Mouse (Mus musculus) right cerebral cortex, postnatal 14 days (tissue): ENCODE measurements around the gene Mzf1.

ENCODE experiments used
- DNase-seq: peaks from one replicate; pipeline ENCODE4 v3.0.0; 2022

Mzf1 gene

DNA sequence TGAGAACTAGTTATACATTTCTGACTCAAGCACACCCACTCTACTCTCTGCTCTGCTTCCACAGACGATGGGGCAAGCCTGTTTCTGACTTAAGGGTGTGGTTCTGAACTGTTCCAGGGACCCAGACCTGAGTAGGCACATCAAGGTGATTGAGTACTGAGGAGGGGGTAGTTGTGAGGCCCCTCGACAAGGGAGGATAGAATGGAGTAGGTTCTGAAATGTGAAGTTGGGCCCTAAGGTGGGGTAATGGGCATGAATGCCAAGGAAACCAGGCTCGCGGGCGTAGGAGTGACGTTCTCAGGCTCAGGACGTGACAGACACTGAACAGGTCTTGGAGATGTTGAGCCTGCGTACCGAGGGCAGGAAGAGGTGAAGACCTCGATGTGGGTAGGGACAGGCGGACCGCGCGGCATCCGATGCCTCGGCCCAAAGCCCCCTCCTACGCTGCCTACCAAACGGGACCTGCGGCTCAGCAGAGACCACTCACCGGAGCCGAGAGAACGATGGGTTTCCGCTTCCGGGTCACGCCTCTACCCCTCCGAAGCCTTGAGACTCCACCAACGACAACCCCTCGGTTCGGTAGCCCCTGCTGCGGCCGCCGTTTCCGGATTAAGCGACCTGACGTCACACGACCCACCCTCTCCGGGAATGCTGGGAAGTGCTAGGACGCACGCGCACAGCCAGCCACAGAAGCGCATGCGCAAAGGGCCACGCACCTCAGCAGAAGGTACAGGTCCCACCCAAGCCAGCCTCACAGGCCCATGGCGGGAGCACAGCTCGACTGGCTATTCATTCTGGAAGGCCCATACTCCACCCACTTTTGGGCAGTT, 20.2 kb downstream of the Mzf1 start, which contains the start of gene Chmp2a:
TSS of gene Chmp2a (minus strand) at position 660 of the 830 bp plus-strand sequence.
- peak; percentile 98 for DNase-seq

DNA sequence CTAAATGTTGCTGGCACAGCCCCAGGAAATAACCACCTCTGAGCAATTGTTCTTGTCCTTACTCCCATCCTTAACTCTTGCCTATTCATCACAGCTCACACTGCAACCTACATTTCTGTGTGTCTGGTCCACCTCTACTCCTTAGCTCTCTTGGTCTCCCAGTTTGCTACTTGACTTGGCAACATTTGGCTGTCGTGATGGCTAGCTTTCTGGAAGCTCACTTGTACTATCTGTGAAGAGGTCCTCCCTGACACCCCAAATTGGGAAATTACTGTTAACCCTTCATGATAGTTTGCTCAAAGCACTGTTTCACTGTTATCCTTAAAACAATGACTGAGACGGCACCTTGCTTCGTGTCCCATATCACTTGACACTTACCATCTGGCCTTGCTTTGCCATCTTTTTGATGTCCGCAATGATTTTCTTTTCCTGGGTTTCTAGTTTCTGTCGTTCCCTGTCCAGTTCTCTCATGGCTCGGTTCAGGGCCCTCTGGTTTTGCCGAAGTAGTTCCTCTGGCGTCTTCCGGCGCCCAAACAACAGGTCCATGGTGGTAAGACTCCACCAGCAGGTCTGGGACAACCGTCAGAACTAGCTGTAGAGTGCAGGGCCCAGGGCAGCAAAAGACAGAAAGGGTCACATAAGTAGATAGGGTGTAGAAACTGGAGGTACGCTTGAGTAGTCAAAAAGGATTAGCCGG, 21.0 kb downstream of the Mzf1 start:
- DNase-seq = no peak

- no peak for DNase-seq
Measured at GRCm38 (mm10) chr7:13032541-13032940, 22.0 kb downstream of the Mzf1 start.

DNA sequence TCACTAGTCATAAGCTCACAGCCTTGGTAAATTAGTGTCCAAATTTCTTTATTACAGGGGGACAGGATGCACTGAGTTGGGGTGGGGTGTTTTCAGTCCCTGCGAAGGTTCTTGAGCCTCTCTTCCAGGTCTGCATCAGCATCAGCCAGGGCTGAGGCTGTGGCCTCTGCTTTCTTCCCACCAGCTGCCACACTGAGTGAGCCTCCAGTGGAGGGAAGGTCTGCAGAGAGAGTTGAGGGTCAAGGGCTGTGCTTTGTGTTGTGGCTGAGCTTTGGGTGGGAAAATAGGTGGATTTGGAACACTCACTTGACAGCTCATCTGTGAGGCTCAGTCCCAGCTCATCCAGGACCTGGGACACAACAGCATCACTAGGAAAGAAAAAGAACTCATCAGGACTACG, 22.6 kb downstream of the Mzf1 start:
- no peak for DNase-seq

DNA sequence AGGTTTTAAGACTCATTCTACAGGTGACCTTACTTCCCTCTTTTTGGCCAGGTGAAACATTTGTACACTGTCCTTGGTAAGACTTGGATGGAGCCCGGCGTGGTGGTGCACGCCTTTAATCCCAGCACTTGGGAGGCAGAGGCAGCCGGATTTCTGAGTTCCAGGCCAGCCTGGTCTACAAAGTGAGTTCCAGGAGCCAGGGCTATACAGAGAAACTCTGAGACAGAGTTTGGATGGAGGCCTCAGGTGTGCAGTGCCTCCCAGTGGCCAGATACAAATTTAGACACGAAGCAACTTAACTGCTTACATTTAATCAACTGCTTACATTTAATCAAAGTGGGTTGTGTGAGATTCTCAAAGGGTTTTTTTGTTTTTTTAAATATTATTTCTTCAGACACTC, 23.5 kb downstream of the Mzf1 start:
- no peak for DNase-seq

- DNase-seq = no peak
Measured at GRCm38 (mm10) chr7:13028986-13029385, 25.6 kb downstream of the Mzf1 start.

DNA sequence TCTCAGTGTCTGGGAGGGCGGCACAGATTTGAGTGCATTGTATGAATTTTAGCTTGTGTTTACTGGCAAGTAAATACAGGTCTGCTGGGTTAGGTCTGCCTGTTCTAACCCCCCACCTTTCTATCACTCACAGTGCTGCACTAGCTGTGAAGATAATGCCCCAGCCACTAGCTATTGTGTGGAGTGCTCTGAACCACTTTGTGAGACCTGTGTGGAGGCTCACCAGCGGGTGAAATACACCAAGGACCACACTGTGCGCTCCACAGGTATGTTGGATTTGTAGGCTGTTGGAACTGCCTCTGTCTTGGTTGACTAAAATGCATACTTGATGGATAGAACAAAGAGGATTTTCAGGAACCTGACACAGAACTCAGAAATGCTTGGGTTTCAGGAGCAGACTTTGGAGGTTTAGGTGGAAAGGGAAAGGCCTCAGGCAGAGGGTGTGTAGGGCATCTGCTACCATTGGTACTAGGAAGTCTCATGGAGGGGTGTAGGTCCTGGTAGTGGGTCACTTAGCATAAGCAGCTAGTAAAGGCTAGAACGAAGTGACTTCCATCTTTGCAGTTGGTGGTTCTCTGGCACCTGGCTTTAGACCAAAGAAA, 29.0 kb downstream of the Mzf1 start:
- DNase-seq = no peak

GRCm38 (mm10) chr7:13024805-13025204, 29.8 kb downstream of the Mzf1 start:
- peak; percentile 92 for DNase-seq

DNA sequence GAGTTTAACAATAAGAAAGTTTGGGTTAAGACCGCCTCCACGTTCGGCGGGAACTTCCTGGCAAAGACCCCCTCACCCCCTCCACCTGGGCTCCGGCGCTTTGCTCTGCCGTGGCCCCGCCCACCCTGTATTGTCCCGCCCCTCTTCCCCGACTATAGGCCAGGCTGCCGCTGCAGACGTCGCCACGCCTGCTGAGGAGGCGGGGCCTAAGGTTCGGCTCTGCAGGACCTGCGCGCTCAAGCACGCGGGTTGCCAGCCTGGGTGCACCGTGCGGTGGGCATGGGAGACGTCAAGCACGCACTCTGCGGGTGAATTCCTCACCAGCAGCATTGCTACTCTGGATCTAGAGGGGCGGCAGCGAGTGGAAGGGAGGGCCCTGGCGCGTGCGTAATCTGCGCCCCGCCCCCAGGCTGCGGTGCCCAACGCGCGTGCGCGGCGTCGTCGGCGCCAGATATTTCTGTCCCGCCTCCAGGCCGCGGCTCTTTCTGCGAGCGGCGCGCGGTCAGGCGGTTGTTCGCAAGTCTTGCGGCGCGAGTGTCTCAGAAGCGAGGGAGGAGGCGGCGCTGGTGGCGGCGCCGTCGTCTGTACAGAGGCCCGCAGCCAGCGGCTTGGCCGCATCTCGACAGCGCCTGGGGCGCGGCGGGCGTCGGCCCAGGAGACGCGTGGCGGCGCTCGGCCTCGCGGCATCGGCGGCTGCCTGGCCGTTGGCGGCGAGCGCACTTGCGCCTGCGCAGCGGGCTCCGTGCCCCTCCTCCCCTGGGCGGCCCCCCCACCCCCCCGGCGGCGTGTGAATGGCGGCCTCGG, 30.4 kb downstream of the Mzf1 start:
- DNase-seq = peak; percentile 89

DNA sequence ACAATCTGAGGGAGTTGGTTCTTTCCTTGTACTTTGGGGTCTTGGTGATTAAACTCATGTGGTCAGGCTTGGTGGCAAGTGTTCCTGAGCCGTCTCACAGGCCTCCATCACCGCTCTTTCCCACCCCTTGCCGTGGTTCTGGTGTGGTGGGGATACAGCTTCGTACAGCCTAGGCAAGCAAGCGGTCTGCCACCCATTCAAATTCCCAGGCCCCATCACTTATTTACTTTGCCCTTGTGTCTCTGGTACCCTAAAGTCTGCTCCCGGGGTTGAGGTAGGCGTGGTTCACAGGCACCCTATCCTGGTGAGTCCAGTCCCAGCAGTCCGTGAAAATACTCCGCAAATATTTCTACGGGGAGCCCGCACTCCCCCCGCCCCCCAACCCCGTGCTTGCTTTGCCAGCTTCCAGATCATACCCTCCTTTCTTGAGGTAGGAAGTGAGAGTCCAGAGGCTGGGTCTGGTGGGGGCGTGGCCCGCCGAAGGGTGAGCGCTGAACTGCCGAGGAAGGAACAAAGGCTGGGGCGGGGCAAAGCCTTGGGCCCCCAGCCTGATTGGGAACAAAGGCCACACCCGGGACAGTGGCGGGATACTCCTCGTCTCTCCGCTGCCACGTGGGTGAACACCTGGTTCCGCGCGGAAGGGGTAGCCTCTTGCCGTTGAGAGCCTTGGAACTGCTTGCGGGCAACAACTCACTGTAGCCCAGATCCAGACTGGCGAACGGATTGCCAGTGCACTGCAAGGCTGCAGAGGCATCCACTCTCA, 31.6 kb downstream of the Mzf1 start:
- peak; percentile 51 for DNase-seq

- DNase-seq = no peak
Measured at GRCm38 (mm10) chr7:13015217-13015616, 39.3 kb downstream of the Mzf1 start.

GRCm38 (mm10) chr7:13014275-13014839, 40.2 kb downstream of the Mzf1 start:
- no peak for DNase-seq

- no peak for DNase-seq
Measured at GRCm38 (mm10) chr7:13013671-13014070, 40.9 kb downstream of the Mzf1 start.

DNA sequence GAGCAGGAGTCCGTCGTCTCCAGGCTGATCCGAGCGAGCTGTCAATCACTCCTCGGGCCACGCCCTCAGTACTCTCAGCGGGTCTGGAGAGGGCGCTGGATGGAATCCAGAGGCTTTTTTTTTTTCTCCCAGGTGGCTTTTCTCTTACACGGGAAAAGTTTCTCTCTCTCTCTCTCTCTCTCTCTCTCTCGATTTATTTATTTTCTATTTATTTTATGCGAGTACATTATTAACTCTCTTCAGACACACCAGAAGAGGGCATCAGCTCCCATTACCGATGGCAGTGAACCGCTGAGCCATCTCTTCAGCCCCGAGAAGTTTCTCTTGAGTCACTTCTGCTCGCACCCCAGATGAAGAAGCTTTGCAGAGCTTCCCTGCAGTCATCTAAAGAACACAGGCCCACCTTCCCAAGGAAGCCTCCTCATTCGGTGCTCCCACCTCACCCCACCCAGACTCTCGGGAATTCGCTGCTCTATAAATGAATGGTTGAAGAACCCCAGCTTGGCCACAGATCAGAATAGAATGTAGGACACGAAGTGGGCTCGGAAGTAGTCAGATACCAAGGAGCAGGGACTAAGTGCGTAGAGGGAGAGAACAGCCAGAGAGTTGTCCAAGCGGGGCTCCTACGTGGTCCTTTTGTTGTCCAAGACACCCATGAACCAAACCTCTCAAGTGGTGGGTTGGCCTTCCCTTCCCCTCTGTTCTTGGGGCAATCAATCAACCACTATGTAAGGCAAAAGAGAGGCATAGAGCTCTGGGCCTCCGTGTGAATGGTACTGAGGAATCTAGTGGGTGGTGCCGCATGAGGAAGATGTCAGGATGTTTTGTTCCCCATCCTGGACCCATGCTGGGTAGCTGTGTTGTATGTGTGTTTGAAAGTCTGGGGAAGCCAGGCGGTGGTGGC, 44.3 kb downstream of the Mzf1 start, which contains the start of gene Zbtb45:
TSS of gene Zbtb45 (minus strand) at position 30 of the 904 bp plus-strand sequence.
- no peak for DNase-seq

- peak; percentile 91 for DNase-seq
Measured at GRCm38 (mm10) chr7:13009143-13010004, 45.2 kb downstream of the Mzf1 start.

DNA sequence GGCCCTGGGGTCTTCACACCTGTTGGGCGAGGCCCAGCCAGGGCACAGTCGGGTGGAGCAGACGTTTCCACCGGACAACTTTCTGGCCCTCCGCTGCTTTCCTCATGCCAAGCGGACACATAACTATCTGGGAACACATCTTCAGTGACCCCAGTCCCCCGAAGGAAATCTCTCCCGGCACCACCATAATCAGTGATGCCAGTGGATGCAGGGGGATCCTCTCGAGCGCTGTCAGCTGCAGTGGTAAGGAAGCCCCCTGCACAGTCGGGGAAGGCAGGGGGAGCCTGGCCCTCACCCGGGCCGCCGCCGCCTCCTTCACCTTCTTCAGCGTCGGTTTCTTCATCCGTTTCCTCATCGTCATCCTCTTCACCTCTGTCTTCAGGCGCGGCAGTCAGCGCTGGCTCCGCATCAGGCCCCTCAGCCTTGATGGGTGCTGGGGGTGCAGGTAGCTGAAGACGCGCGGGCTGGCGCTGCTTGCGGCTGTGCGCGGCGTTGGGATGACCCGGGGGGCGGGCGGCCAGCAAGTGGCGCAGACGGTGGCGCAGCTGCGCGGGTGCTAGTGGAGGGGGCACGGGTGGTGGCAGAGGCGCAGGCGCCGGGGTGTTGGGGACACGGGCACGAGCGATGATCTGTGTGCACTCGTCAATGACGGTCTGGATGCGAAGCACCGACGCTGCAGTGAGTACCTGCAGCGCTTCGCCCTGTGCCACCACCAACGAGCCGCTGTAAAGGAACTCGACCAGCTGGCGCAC, 47.0 kb downstream of the Mzf1 start:
- DNase-seq = no peak

DNA sequence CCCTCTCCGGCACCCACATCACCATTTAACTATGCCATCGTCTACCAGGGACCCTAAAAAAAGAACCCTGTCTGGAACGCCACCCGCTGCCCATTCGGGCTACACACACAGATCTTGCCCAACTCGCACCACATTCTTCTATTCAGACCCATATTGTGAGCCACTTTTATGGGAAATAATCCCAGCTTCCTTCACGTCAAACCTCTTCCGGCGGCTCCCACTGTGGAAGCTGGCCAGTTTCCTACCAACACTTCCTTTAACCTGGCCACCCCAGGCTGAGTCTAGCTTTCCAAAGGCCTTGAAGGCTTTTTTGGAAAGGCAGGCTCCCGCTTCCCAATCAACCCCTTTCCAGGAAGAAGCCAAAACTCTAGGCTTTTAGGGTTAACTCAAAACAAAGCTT, 48.0 kb downstream of the Mzf1 start:
- no peak for DNase-seq

- DNase-seq = no peak
Measured at GRCm38 (mm10) chr7:13006011-13006410, 48.6 kb downstream of the Mzf1 start.

- no peak for DNase-seq
Measured at GRCm38 (mm10) chr7:13003380-13003779, 51.2 kb downstream of the Mzf1 start.
